Mouse (Mus musculus) cerebral cortex, adult 2 months (tissue): ENCODE results near the gene Tet3.

Experiments
- WGBS: fragments of 180-500 bp; shearing (Covaris S2); methylation state at CpG from one replicate; pipeline ENCODE4 v1.1.7; 2018; 5-methylcytosine and 5-hydroxymethylcytosine counted together

Tet3 gene

DNA sequence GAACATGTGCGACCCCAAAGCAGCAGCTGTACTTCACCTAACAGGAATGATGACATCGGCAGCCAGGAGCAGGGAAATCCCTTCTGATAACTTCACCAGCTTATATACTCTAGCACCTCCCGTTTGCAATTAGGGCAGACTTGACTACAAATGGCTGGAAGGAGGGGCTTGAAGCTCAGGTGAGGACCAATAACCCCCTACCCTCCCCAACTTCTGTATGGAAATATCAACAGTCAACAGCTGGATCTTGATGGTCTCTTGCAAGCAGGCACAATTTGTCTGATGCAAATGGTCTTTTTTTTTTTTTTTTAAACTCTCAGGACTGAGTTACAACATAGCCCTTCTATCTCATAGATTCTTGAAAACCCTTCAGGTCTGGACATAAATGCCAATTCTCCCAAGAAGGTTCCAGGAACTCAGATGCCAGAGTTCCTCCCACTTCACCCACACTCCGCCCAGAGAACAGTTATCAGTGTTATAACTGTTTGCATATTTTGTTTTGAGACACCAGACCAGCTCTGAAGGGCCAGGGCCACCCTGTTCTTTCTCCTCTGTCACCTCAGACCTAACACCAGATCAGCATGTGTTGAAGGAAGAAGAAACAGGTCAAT lies at the start of gene Tet3:
Gene Tet3, minus strand, starts transcription at position 51 of the 611 bp plus-strand sequence.
- 82% methylated on average over 4 of the region's 4 CpGs for WGBS

DNA sequence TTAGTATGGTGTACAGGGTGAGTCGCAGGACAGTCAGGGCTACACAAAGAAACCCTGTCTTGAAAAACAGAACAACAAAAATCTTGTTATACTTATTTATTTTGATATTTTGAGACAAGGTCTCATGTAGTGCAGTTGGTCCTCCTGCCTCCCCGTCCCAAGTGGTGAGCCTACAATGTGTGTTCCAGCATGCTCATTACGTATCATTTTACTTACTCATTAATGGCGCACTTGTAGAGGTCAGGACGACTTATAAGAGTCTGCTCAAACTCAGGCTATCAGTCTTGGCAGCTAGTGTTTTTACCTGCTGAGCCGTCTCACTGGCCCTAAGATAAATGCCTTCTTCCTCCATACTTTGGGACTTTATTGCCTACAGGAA lies 48.3 kb upstream of the Tet3 start:
- WGBS: 25% methylated on average over 6 of the region's 6 CpGs

DNA sequence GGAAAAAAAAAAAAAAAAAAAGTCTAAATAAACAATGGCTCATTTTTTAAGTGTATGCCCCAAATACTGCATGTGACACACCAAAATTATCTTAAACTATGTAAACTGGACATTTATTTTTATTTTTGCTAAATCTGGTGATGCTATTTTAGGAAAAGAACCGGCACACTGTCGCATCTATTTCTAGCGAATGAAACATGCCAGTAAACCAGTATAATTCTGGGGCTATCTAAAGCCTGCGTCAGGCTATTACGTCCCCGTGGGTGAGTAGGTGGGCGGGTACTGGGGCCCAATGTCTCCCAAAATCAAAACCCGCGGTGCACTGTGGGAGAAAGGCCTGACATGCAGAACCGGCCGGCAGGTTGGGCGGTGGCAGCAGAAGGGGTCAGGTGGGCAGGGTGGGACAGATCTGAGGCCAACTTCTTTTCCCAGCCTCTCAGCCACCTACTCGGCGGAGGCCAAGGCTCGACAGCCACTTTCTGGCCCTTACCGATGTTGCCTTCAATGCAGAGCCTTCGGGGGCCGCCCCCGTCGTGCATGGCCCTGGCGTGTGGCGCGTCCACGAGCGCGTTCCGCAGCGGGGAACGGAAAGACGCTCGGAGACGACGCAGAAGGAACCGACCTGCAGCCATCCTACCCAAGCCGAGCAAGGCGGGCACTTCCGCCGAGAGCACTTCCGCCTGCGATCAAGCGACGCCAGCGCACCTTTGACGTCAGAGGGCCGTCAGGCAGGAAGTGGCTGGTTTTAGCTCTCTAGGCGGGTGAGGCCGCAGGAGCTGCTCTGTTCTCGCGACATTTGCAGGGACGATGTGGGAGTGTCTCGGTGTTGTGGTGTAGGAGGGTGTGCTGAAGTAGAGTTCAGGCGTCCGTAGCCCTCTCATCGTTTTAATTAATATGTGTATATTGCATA lies 47.6 kb upstream of the Tet3 start, which contains the start of gene Dguok:
Gene Dguok, minus strand, starts transcription at position 712 of the 910 bp plus-strand sequence.
- under 1% methylated on average over 54 of the region's 54 CpGs for WGBS

DNA sequence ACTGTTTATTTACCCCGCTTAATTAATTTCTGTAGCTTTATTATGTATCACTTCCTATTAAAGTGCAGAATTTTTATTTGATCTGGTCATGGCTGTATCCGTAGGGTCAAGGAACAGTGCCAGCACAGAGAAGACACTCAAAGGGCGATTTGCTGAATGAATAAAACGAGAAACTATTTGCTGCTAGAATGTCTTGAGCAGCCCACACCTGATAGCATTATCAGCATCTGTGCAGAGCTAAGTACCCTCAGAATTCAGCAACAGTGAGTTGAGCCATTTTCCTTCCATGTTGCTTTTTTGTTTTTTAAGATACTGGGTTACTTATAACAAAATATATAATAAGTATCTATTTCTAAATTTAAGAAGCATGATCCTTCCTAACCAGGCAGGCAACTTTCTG lies 46.7 kb upstream of the Tet3 start:
- WGBS: 82% methylated on average over 4 of the region's 4 CpGs

DNA sequence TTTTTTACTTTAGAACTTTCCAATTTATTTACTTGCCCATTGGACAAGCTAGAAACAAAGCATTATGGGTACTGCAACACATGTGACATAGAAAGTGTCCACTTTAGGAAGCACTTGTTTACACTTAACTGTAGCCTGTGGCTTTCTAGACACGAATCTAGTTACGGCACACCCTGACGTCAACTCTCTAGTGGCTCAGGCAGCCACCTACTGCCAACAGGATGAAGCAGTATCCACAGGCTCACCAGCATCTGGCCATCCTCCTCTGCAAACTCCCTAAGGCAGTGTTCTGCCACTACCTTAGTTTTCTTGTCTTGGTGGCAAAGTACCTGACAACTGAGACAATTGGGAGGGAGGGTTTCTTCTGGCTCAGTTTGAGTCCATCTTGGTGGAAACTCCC lies 44.5 kb upstream of the Tet3 start:
- 38% methylated on average over 3 of the region's 3 CpGs for WGBS

- WGBS: 53% methylated on average over 3 of the region's 3 CpGs
Observed at GRCm38 (mm10) chr6:83502656-83503055, 43.8 kb upstream of the Tet3 start.

GRCm38 (mm10) chr6:83501524-83502310 lies 42.8 kb upstream of the Tet3 start:
- WGBS: 61% methylated on average over 9 of the region's 9 CpGs

GRCm38 (mm10) chr6:83500462-83500861 lies 41.6 kb upstream of the Tet3 start:
- 70% methylated on average over 3 of the region's 3 CpGs for WGBS

GRCm38 (mm10) chr6:83499078-83499477 lies 40.2 kb upstream of the Tet3 start:
- 65% methylated on average over 10 of the region's 10 CpGs for WGBS

- WGBS: 52% methylated on average over 22 of the region's 22 CpGs
Observed at GRCm38 (mm10) chr6:83496753-83497710, 38.1 kb upstream of the Tet3 start.

DNA sequence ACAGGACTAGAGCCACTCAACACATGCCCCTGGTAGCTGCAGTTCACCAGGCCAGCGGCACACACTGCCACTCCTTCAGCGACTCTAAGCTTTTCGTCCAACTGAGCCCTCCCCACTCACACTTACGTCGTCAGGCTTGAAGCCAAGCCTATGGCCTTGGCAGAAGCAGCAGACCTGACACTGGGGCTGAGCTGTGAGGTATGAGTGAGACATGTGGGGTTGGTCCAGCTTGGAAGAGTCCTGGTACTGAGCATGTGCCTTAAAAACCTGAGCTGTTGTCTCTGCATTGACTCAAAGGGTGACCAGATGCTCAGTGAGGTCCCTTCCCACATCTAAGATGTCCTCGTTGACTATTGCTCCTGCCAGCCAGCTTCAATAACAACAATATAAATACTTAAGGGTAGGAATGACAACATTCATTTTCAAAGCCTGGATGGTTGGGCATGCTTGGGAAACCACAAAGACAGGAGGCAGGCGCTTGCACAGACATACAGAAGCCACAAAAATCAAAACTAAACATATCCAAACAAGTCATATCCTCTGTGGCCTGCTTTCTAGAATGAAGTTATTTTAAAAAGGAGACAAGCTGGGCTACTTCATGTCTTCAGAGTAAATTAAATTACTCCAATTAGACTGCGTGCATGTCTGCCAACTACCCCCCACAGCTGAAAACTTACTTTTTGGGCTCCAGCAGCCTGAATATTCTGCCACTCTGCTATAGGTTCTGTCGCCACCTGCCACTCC lies 37.3 kb upstream of the Tet3 start:
- 50% methylated on average over 9 of the region's 9 CpGs for WGBS

DNA sequence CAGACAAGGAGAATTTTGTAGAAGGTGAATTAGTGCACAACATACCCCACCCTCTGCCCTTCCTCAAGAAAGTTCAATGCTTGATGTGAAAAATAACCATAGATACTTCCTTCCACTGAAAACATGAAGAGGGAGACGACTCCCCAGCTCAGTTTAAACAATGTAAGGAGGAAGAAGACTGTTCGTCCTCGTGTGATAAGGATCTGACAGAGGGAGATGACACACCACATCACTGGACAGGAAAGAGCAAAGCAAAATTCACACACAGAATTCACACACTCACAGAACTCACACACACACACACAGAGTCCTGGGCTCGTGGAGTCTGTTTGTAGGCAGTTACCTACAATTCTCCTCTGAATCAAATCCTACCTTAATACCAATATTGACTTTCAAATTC lies 31.7 kb upstream of the Tet3 start:
- 80% methylated on average over 4 of the region's 4 CpGs for WGBS

DNA sequence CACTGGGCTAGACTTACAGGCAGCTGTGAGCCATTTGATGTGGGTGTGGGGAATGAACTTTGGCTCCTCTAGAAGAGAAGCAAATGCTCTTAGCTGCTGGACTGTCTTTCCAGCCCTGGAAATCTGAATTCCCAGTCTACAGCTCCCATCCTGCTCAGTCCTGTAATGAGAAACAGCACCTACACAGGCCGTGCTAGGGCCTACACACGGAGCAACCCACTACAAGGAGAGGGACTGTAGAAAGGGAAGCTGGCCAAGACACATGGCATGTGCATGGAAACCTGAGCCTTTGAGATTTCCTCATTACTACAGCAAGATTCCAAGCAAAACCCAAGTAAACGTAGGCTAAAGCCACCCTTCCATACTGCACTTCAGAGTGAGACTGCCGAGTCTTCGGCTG lies 29.3 kb upstream of the Tet3 start:
- 71% methylated on average over 5 of the region's 5 CpGs for WGBS

GRCm38 (mm10) chr6:83487298-83487697 lies 28.4 kb upstream of the Tet3 start:
- 90% methylated on average over 4 of the region's 4 CpGs for WGBS

DNA sequence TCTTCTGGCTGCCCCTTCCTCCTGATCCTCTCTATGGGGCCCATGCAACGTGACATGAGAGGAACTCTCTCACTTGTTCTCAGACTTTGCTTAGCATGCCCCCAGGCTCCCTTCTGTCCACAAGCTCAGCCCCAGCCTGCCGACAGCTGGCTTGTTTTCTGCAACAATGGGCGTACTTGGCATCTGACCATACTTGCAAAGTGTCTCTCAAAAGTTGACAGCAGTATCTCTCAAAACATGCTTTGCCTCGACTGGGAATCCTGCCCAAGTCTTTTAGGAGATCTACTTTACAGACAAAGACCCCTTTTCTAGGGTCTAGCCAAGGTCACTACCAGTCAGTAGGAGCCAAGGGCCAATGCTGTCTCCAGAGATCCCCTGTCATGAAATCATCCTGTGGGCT lies 27.0 kb upstream of the Tet3 start:
- 52% methylated on average over 4 of the region's 4 CpGs for WGBS

DNA sequence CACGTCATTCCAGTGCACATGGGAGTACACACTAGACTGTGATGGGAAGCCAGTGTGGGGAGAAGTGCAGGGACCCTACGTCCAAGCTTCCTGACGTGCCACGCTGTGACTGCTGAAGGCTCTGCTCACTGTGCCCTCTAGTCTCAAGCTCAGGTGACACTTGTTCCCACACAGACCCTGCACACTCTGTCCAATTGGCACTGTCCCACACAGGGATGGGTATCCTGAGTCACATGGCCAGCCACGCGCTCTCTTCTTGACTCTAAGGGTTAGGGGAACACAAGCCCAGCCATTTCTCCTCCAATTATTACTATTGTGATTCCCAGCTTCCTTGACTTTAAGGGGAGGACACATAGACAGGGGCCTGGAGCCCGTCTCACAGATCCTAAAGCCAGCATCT lies 24.9 kb upstream of the Tet3 start:
- 96% methylated on average over 7 of the region's 7 CpGs for WGBS

GRCm38 (mm10) chr6:83482418-83483085 lies 23.7 kb upstream of the Tet3 start:
- WGBS: 75% methylated on average over 10 of the region's 10 CpGs

DNA sequence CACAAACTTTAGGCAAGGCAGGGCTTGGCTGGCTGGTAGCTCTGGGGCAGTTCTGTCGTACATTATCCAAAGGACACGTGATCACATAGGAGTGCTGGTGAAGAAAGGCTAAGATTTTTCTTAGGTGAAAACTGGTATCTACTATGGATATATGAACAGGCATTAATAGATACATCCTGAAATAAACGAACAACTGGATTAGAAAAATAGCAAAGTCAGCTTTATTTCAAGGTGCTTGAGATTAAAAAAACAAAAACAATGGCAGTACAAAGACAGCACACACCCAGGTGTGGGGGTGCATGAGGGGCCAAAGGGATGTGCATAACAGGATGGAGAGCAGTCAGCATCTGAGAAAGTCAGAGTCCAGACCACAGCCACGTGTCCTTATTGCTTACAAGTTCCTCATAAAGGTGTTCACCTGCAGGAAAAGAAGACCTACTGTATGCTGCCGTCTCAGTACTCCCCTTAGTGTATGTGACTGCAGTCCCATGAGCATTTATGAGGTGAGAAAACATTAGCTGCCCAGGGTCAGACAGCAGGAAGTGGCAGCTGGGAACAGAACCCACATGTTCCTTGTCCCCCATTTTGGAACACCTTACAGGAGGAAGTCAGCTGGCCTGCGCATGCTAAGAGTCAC lies 21.3 kb upstream of the Tet3 start:
- WGBS: 90% methylated on average over 6 of the region's 6 CpGs

- WGBS: 89% methylated on average over 2 of the region's 2 CpGs
Observed at GRCm38 (mm10) chr6:83479193-83479592, 20.3 kb upstream of the Tet3 start.
